Mouse (Mus musculus) embryo, embryonic 9.5 days (tissue): ENCODE measurements around the gene Tanc2.
A peak's percentile ranks its signal among the peaks of the same experiment; 100 is the strongest.

ENCODE experiments used
- DNase-seq: peaks from one replicate; pipeline ENCODE4 v3.0.0-alpha.2; 2017; ENCODE audit errors: extremely low spot score

Tanc2 gene

GRCm38 (mm10) chr11:105648026-105648425, 58.2 kb downstream of the Tanc2 start:
- no peak for DNase-seq

- DNase-seq = no peak
These were observed 64.8 kb downstream of the Tanc2 start for GRCm38 (mm10) chr11:105654616-105655015.

GRCm38 (mm10) chr11:105655335-105655734, 65.5 kb downstream of the Tanc2 start:
- DNase-seq = no peak

GRCm38 (mm10) chr11:105667879-105668278, 78.1 kb downstream of the Tanc2 start:
- no peak for DNase-seq

GRCm38 (mm10) chr11:105678996-105679395, 89.2 kb downstream of the Tanc2 start:
- DNase-seq = no peak

GRCm38 (mm10) chr11:105684747-105685146, 95.0 kb downstream of the Tanc2 start:
- DNase-seq = no peak

- DNase-seq = no peak
These were observed 110.7 kb downstream of the Tanc2 start for GRCm38 (mm10) chr11:105700528-105700927.

- no peak for DNase-seq
These were observed 129.9 kb downstream of the Tanc2 start for GRCm38 (mm10) chr11:105719660-105720059.

GRCm38 (mm10) chr11:105731541-105731940, 141.8 kb downstream of the Tanc2 start:
- no peak for DNase-seq

- DNase-seq = no peak
These were observed 142.3 kb downstream of the Tanc2 start for GRCm38 (mm10) chr11:105731989-105732531.

- no peak for DNase-seq
These were observed 153.4 kb downstream of the Tanc2 start for GRCm38 (mm10) chr11:105743171-105743570.

- DNase-seq = no peak
These were observed 159.7 kb downstream of the Tanc2 start for GRCm38 (mm10) chr11:105749297-105750071.

GRCm38 (mm10) chr11:105758561-105759203, 168.9 kb downstream of the Tanc2 start:
- DNase-seq = peak; percentile 54

GRCm38 (mm10) chr11:105759413-105759812, 169.6 kb downstream of the Tanc2 start:
- DNase-seq = peak; percentile 32

- DNase-seq = peak; percentile 5
These were observed 170.6 kb downstream of the Tanc2 start for GRCm38 (mm10) chr11:105760346-105760745.

- DNase-seq = no peak
These were observed 188.0 kb downstream of the Tanc2 start for GRCm38 (mm10) chr11:105777802-105778201.

- DNase-seq = no peak
These were observed 202.7 kb downstream of the Tanc2 start for GRCm38 (mm10) chr11:105792501-105792900.

- DNase-seq = no peak
These were observed 213.9 kb downstream of the Tanc2 start for GRCm38 (mm10) chr11:105803686-105804085.

- DNase-seq = no peak
These were observed 215.0 kb downstream of the Tanc2 start for GRCm38 (mm10) chr11:105804776-105805175.

- DNase-seq = no peak
These were observed 217.3 kb downstream of the Tanc2 start for GRCm38 (mm10) chr11:105807103-105807502.

GRCm38 (mm10) chr11:105823246-105823645, 233.5 kb downstream of the Tanc2 start:
- no peak for DNase-seq

- no peak for DNase-seq
These were observed 234.0 kb downstream of the Tanc2 start for GRCm38 (mm10) chr11:105823759-105824158.

GRCm38 (mm10) chr11:105828175-105828574, 238.4 kb downstream of the Tanc2 start:
- no peak for DNase-seq
